Mouse (Mus musculus): ENCODE data around the gene Upk3b. TPM values are rescaled to one million over a fixed set of nuclear protein-coding genes. Genes with fewer than 3 reads are reported as not detected.
A peak's percentile ranks its signal among the peaks of the same experiment; 100 is the strongest.
"Not testable (repeated sequence)": the region's sequence is repeated elsewhere in the genome, so short reads cannot be mapped to it uniquely, and the experiment has no call there.

Gene Upk3b
- polyA plus RNA-seq, 1 experiment from 2014 or later, result not detected

GRCm38 (mm10) chr5:136057085-136057484 is 18.8 kb downstream of the Upk3b start:
- no peaks in the 10 kb centered on the region for H3K9me3 ChIP-seq
- no peaks in the 10 kb centered on the region for H3K4me1 ChIP-seq
- no peaks in the 10 kb centered on the region for H3K36me3 ChIP-seq (replicated peaks)
- ATAC-seq (replicated peaks), result no peak
- WGBS, result 29% methylated on average over 8 of the region's 8 CpGs
- H3K27me3 ChIP-seq (replicated peaks), result no peaks in the 10 kb centered on the region
- no peak overlapping the region for H3K9ac ChIP-seq
- H3K4me3 ChIP-seq, result no peak overlapping the region
- H3K4me2 ChIP-seq, result no peak overlapping the region
- no peak overlapping the region for H3K27ac ChIP-seq

- ATAC-seq (replicated peaks), result no peak
- no peaks in the 10 kb centered on the region for H3K9me3 ChIP-seq
- H3K9ac ChIP-seq, result no peak overlapping the region
- no peaks in the 10 kb centered on the region for H3K27me3 ChIP-seq (replicated peaks)
- H3K27ac ChIP-seq, result no peak overlapping the region
- no peaks in the 10 kb centered on the region for H3K4me1 ChIP-seq
- H3K4me2 ChIP-seq, result no peak overlapping the region
- no peaks in the 10 kb centered on the region for H3K36me3 ChIP-seq (replicated peaks)
- 9% methylated on average over 12 of the region's 12 CpGs for WGBS
- H3K4me3 ChIP-seq, result no peak overlapping the region
Measured at GRCm38 (mm10) chr5:136061567-136061966, 23.3 kb downstream of the Upk3b start.

- no peak overlapping the region for H3K9ac ChIP-seq
- no peak overlapping the region for H3K4me2 ChIP-seq
- ATAC-seq (replicated peaks), result no peak
- no peak overlapping the region for H3K4me3 ChIP-seq
- no peak overlapping the region for H3K27ac ChIP-seq
- H3K27me3 ChIP-seq (replicated peaks), result no peaks in the 10 kb centered on the region
- WGBS, result 91% methylated on average over 10 of the region's 10 CpGs
- H3K4me1 ChIP-seq, result no peaks in the 10 kb centered on the region
- no peaks in the 10 kb centered on the region for H3K36me3 ChIP-seq (replicated peaks)
- no peaks in the 10 kb centered on the region for H3K9me3 ChIP-seq
Measured at GRCm38 (mm10) chr5:136063920-136064319, 25.6 kb downstream of the Upk3b start.

- H3K4me2 ChIP-seq; H3K4me1 ChIP-seq; H3K36me3 ChIP-seq (replicated peaks); H3K4me3 ChIP-seq; H3K27ac ChIP-seq; H3K9ac ChIP-seq; H3K9me3 ChIP-seq; H3K27me3 ChIP-seq (replicated peaks); ATAC-seq (replicated peaks): not testable (repeated sequence)
- WGBS, result 78% methylated on average over 11 of the region's 11 CpGs
Measured at GRCm38 (mm10) chr5:136066404-136067148, 28.3 kb downstream of the Upk3b start.

- H3K27ac ChIP-seq, result no peak overlapping the region
- no peak overlapping the region for H3K4me3 ChIP-seq
- H3K36me3 ChIP-seq (replicated peaks), result no peaks in the 10 kb centered on the region
- H3K4me1 ChIP-seq, result no peaks in the 10 kb centered on the region
- no peaks in the 10 kb centered on the region; the same call in 1 of the 2 replicates for H3K27me3 ChIP-seq (replicated peaks)
- H3K9ac ChIP-seq, result no peak overlapping the region
- no peak for ATAC-seq (replicated peaks)
- no peak overlapping the region for H3K4me2 ChIP-seq
- H3K9me3 ChIP-seq, result no peaks in the 10 kb centered on the region
- 58% methylated on average over 2 of the region's 2 CpGs for WGBS
Measured at GRCm38 (mm10) chr5:136069411-136069810, 31.1 kb downstream of the Upk3b start.

- Histone ChIP-seq H3K9ac (no peak overlapping the region), H3K4me2 (no peak overlapping the region), H3K36me3 (replicated peaks) (no peaks in the 10 kb centered on the region), H3K27me3 (replicated peaks) (no peaks in the 10 kb centered on the region; the same call in 1 of the 2 replicates), H3K27ac (no peak overlapping the region), H3K4me3 (no peak overlapping the region), H3K9me3 (no peaks in the 10 kb centered on the region), H3K4me1 (no peaks in the 10 kb centered on the region)
- no peak for ATAC-seq (replicated peaks)
- WGBS, result 56% methylated on average over 6 of the region's 6 CpGs
Measured at GRCm38 (mm10) chr5:136073051-136073450, 34.8 kb downstream of the Upk3b start.

- Histone ChIP-seq H3K36me3 (replicated peaks) (no peaks in the 10 kb centered on the region), H3K27me3 (replicated peaks) (no peaks in the 10 kb centered on the region; the same call in 1 of the 2 replicates), H3K27ac (no peak overlapping the region), H3K9me3 (no peaks in the 10 kb centered on the region), H3K4me1 (no peaks in the 10 kb centered on the region), H3K4me2 (no peak overlapping the region), H3K4me3 (no peak overlapping the region), H3K9ac (no peak overlapping the region)
- ATAC-seq (replicated peaks), result no peak
- WGBS, result 67% methylated on average over 11 of the region's 11 CpGs
Measured at GRCm38 (mm10) chr5:136073526-136073925, 35.2 kb downstream of the Upk3b start.

GRCm38 (mm10) chr5:136075076-136075475 is 36.8 kb downstream of the Upk3b start:
- no peaks in the 10 kb centered on the region for H3K4me1 ChIP-seq
- no peak overlapping the region for H3K4me3 ChIP-seq
- no peaks in the 10 kb centered on the region for H3K27me3 ChIP-seq (replicated peaks)
- no peak overlapping the region for H3K9ac ChIP-seq
- H3K9me3 ChIP-seq, result no peaks in the 10 kb centered on the region
- H3K27ac ChIP-seq, result no peak overlapping the region
- no peaks in the 10 kb centered on the region for H3K36me3 ChIP-seq (replicated peaks)
- 89% methylated on average over 5 of the region's 5 CpGs for WGBS
- ATAC-seq (replicated peaks), result no peak
- no peak overlapping the region for H3K4me2 ChIP-seq

GRCm38 (mm10) chr5:136076284-136076683 is 38.0 kb downstream of the Upk3b start:
- ATAC-seq (replicated peaks), result no peak
- H3K9ac ChIP-seq, result no peak overlapping the region
- H3K4me1 ChIP-seq, result no peaks in the 10 kb centered on the region
- 54% methylated on average over 7 of the region's 7 CpGs for WGBS
- H3K36me3 ChIP-seq (replicated peaks), result no peaks in the 10 kb centered on the region
- no peak overlapping the region for H3K4me2 ChIP-seq
- H3K9me3 ChIP-seq, result no peaks in the 10 kb centered on the region
- H3K4me3 ChIP-seq, result no peak overlapping the region
- no peaks in the 10 kb centered on the region for H3K27me3 ChIP-seq (replicated peaks)
- no peak overlapping the region for H3K27ac ChIP-seq

GRCm38 (mm10) chr5:136077001-136077550 is 38.8 kb downstream of the Upk3b start:
- no peaks in the 10 kb centered on the region for H3K36me3 ChIP-seq (replicated peaks)
- H3K4me3 ChIP-seq, result no peak overlapping the region
- no peaks in the 10 kb centered on the region for H3K9me3 ChIP-seq
- H3K9ac ChIP-seq, result no peak overlapping the region
- 91% methylated on average over 9 of the region's 9 CpGs for WGBS
- H3K4me2 ChIP-seq, result no peak overlapping the region
- H3K27me3 ChIP-seq (replicated peaks), result no peaks in the 10 kb centered on the region
- H3K4me1 ChIP-seq, result no peaks in the 10 kb centered on the region
- H3K27ac ChIP-seq, result no peak overlapping the region
- no peak for ATAC-seq (replicated peaks)

GRCm38 (mm10) chr5:136078136-136078535 is 39.8 kb downstream of the Upk3b start:
- no peaks in the 10 kb centered on the region for H3K9me3 ChIP-seq
- ATAC-seq (replicated peaks), result no peak
- no peak overlapping the region for H3K4me3 ChIP-seq
- WGBS, result 93% methylated on average over 5 of the region's 5 CpGs
- no peak overlapping the region for H3K4me2 ChIP-seq
- no peak overlapping the region for H3K9ac ChIP-seq
- peaks cover 1% of the 10 kb centered on the region; the same call in 1 of the 2 replicates for H3K4me1 ChIP-seq
- H3K27ac ChIP-seq, result no peak overlapping the region
- no peaks in the 10 kb centered on the region for H3K36me3 ChIP-seq (replicated peaks)
- H3K27me3 ChIP-seq (replicated peaks), result no peaks in the 10 kb centered on the region

GRCm38 (mm10) chr5:136082345-136082744 is 44.0 kb downstream of the Upk3b start:
- H3K9ac ChIP-seq, result no peak overlapping the region
- 79% methylated on average over 4 of the region's 4 CpGs for WGBS
- H3K27ac ChIP-seq, result no peak overlapping the region
- H3K4me2 ChIP-seq, result no peak overlapping the region
- no peaks in the 10 kb centered on the region for H3K9me3 ChIP-seq
- no peaks in the 10 kb centered on the region for H3K36me3 ChIP-seq (replicated peaks)
- ATAC-seq (replicated peaks), result no peak
- H3K27me3 ChIP-seq (replicated peaks), result no peaks in the 10 kb centered on the region
- H3K4me3 ChIP-seq, result no peak overlapping the region
- H3K4me1 ChIP-seq, result peaks cover 26% of the 10 kb centered on the region

GRCm38 (mm10) chr5:136083669-136084107 is 45.4 kb downstream of the Upk3b start, which contains the start of gene Rasa4:
Gene Rasa4, plus strand, starts transcription at chr5:136083916.
- Histone ChIP-seq H3K4me2 (peak within 1 kb of the TSS; percentile 87), H3K9me3 (no peaks in the 10 kb centered on the region), H3K4me1 (peaks cover 26% of the 10 kb centered on the region), H3K4me3 (peak within 1 kb of the TSS; percentile 71), H3K27ac (peak within 1 kb of the TSS; percentile 74), H3K9ac (peak within 1 kb of the TSS; percentile 67), H3K36me3 (replicated peaks) (no peaks in the 10 kb centered on the region), H3K27me3 (replicated peaks) (no peaks in the 10 kb centered on the region)
- under 1% methylated on average over 28 of the region's 28 CpGs for WGBS
- ATAC-seq (replicated peaks), result peak; percentile 97
